Mouse (Mus musculus): ENCODE measurements around the gene Secisbp2. TPM values are rescaled to one million over a fixed set of nuclear protein-coding genes. Genes with fewer than 3 reads are reported as not detected.

Gene Secisbp2
- polyA plus RNA-seq, 1 experiment from 2014 or later, result 31.9 TPM

DNA sequence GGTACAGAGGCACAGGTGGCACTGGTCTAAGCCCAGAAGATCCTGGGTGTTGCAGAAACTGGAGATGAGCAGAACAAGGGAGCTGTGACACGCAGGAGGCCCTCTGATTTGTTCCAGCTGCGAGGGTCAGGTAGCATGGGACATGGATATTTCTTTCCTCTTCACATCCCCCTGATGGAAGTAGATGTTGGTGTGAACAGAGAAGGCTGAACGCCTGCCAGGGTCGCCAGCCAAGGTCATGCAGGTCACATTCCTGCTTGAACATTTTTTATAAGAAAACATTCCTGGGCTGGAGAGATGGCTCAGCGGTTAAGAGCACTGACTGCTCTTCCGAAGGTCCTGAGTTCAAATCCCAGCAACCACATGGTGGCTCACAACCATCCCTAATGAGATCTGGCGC is 75.9 kb downstream of the Secisbp2 start:
- WGBS, result 81% methylated on average over 7 of the region's 7 CpGs
- Histone ChIP-seq H3K4me1 (replicated peaks) (peaks cover 46% of the 10 kb centered on the region), H3K4me2 (no peak overlapping the region), H3K27ac (no peak overlapping the region), H3K27me3 (no peaks in the 10 kb centered on the region), H3K4me3 (no peak overlapping the region), H3K9me3 (no peaks in the 10 kb centered on the region), H3K36me3 (no peaks in the 10 kb centered on the region), H3K9ac (no peak overlapping the region)
- no peak for ATAC-seq (ENCODE audit: low FRiP score)

DNA sequence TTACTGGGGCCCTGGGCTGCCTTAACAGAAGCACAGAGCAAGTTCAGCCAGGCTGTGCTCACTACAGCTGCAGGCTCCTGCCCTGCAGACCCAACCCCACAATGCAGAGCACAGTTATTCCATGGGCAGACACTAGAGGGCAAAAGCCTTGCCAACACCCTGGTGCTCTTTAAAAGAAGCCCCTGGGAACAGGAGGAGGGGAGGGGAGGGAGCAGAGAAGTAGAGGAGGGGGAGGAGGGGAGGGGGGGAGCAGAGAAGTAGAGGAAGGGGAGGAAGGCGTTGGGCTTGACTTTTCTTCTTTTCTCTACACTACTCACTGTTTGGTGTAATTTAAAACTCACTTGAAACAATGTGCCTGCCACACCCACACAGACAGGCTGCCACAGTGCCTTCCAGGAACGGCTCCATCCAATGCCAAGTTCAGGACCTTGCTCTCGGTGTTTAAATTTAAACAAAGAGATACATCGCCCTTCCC is 78.4 kb downstream of the Secisbp2 start:
- WGBS, result 14% methylated on average over 4 of the region's 4 CpGs
- H3K27ac ChIP-seq, result peak overlapping the region; percentile 60; the same call in 1 of the 2 replicates

DNA sequence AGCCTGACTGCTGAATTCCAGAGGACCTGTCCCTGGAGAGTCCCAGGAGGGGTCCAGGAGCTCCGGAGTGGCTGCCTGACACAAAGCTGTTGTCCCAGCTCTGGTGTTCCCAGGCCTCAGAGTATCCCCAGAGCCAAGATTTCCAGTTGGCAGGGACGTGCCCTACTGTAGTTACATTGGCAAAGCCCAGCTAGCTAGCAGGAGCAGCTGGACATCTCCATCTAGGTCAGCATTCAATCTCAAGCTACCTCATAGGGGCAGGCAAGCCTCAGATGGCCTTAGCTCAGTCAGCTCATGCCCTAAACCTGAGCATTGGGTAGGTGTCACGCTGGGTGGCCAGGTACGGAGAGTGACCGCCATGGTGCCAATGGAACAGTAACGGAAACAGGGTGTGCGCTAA is 80.0 kb downstream of the Secisbp2 start:
- no peaks in the 10 kb centered on the region for H3K36me3 ChIP-seq
- H3K27ac ChIP-seq, result no peak overlapping the region
- WGBS, result 90% methylated on average over 7 of the region's 7 CpGs
- H3K4me3 ChIP-seq, result no peak overlapping the region
- H3K4me1 ChIP-seq (replicated peaks), result peaks cover 42% of the 10 kb centered on the region
- H3K27me3 ChIP-seq, result no peaks in the 10 kb centered on the region
- no peak overlapping the region for H3K9ac ChIP-seq
- no peak for ATAC-seq (ENCODE audit: low FRiP score)
- no peak overlapping the region for H3K4me2 ChIP-seq
- no peaks in the 10 kb centered on the region for H3K9me3 ChIP-seq

More for the DNA sequence above, 78.4 kb downstream of the Secisbp2 start:
- Histone ChIP-seq H3K9me3 (no peaks in the 10 kb centered on the region), H3K27me3 (no peaks in the 10 kb centered on the region), H3K36me3 (no peaks in the 10 kb centered on the region), H3K4me1 (replicated peaks) (peaks cover 50% of the 10 kb centered on the region), H3K4me2 (no peak overlapping the region), H3K9ac (no peak overlapping the region), H3K4me3 (no peak overlapping the region)
- ATAC-seq (ENCODE audit: low FRiP score), result peak; percentile 22; the same call in 1 of the 2 replicates

DNA sequence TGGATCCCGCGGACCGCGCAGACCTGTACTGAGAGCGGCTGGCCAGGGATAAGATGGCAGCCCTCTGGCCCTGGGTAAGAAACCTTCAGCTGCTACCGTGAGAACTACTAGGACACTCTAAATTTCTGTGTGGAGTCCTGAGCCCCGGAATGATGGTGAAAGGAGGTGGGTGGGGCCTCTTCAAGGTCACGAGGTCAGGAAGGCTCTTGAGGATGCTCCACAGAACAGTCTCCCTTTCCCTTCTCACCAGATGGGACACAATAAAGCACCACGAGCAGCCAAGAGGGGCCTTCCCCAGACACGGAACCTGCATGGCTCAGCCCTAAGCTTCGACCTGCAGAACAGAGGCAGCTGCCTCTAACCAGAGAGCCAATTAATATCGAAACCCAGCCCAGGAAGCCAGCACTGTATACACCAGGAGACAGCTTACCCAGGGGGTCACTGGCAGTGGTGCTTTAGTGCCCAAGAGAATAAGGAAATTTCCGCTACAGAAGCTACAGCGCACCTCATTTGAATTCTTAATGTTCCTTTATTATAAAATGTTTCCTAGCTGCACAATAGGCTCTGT is 80.7 kb downstream of the Secisbp2 start:
- no peaks in the 10 kb centered on the region for H3K36me3 ChIP-seq
- 51% methylated on average over 14 of the region's 14 CpGs for WGBS
- no peaks in the 10 kb centered on the region for H3K27me3 ChIP-seq
- H3K4me1 ChIP-seq (replicated peaks), result peaks cover 42% of the 10 kb centered on the region
- H3K9me3 ChIP-seq, result no peaks in the 10 kb centered on the region
- peak overlapping the region; percentile 15 for H3K27ac ChIP-seq
- no peak overlapping the region for H3K4me2 ChIP-seq
- H3K4me3 ChIP-seq, result no peak overlapping the region
- 0 out of 2 replicates have a peak, but pooled peaks have one; percentile 38 for ATAC-seq (ENCODE audit: low FRiP score)
- H3K9ac ChIP-seq, result no peak overlapping the region

Other genes with a start within 250 kb of the Secisbp2 start
- 14.1 TPM in 2 replicates for gene S1pr3, start 243.1 kb upstream of the Secisbp2 start, polyA plus RNA-seq (2015; fragmentation: Nextera tagmentation; extraction: Ambion mirVana)
- gene Shc3, start 82.3 kb upstream of the Secisbp2 start, polyA plus RNA-seq (2015; fragmentation: Nextera tagmentation; extraction: Ambion mirVana), result 4.1 and 4.2 TPM in 2 replicates
- gene Cks2, start 6.5 kb upstream of the Secisbp2 start, polyA plus RNA-seq (2015; fragmentation: Nextera tagmentation; extraction: Ambion mirVana), result 76.0 and 78.7 TPM in 2 replicates
- gene Sema4d, start 142.1 kb downstream of the Secisbp2 start, polyA plus RNA-seq (2015; fragmentation: Nextera tagmentation; extraction: Ambion mirVana), result 10.5 and 10.9 TPM in 2 replicates
- 113 and 116 TPM in 2 replicates for gene Gadd45g, start 195.0 kb downstream of the Secisbp2 start, polyA plus RNA-seq (2015; fragmentation: Nextera tagmentation; extraction: Ambion mirVana)

Data from hindbrain, embryonic 13.5 days (tissue).